Mouse (Mus musculus): ENCODE measurements around the gene Spsb1.

DNA sequence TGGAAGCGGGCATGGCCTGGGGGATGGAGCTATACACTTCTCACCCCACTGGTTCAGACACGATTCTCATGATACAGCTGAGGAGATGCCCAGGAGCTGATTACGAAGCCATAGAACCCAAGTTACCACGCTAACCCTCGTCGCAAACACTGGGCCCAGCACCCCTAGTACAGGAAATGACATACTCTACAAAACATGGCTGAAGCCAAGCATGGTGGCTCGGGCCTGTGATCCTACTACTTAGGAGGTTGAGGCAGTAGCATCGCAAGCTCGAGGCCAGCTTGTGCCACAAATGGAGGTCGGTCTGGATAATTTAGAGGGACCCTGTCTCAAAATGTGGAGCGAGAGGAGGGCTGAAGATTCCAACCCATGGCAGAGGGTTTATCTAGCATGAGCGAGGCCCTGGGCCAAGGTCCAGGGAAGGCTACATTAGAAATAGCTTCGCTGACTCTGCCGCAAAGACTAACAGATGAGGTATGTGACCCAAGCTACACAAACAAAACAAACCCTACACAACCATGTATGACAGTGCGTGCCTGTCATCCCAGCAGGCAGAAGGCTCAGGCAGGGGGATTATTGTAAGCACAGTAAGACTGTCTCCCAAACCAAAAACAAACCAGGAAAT lies 45.2 kb upstream of the Spsb1 start:
- no peak for TF ChIP-seq CTCF (IDR thresholded peaks at IDR 0.05)
- no peak for TF ChIP-seq EP300 (IDR thresholded peaks at IDR 0.05)

All from lung, postnatal 0 days (tissue).